Mouse (Mus musculus): ENCODE results near the gene Gm49384. TPM values are rescaled to one million over a fixed set of nuclear protein-coding genes. Genes with fewer than 3 reads are reported as not detected.
A peak's percentile ranks its signal among the peaks of the same experiment; 100 is the strongest.

Gm49384 gene
- total RNA-seq (2021) = 1 to 10 TPM; 3.7 to 3.9 TPM
- long read RNA-seq, experiment 1, partial matches to known transcripts = 1 of 1 reads
- long read RNA-seq, experiment 1, other reads (novel, unspliced or antisense) = 0 of 1 reads
- long read RNA-seq, experiment 2 = 0 reads

DNA sequence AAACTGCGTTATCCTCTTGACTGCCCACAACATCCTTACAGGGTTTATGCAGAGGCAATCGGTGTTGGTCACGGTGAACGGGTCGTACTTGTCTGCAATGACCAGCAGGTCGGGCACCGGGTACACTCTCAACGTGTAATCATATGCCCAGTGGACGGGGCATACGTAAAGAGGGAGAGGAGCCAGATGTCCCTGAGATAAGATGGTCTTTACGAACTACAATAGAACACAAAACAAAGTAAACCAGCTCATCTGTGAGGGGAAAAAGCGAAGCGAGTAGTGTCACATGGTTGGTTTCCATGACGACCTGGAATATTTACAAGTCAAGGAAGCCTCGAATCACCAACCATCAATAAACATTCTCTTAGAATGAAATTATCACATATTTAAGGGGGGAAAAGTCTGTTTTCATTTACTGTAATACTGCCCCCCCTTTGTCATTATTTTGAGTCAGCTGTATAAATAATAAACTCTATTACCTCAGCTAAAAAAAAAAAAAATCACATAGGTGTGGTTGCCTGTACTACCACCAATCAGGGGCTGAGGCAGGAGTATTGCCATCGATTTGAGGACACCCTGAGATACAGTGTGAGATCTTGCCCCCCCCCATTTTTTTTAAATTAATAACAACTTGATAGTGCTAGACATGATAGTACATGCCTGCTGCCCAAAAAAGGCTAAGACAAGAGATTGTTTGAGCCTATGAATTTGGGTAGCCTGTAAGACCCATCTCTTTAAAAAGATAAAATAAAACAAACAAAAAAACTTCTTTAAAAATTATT is at the start of gene Gm49384:
TSS of gene Gm49384 (minus strand) at position 216 of the 782 bp plus-strand sequence.
- no peak for DNase-seq

DNA sequence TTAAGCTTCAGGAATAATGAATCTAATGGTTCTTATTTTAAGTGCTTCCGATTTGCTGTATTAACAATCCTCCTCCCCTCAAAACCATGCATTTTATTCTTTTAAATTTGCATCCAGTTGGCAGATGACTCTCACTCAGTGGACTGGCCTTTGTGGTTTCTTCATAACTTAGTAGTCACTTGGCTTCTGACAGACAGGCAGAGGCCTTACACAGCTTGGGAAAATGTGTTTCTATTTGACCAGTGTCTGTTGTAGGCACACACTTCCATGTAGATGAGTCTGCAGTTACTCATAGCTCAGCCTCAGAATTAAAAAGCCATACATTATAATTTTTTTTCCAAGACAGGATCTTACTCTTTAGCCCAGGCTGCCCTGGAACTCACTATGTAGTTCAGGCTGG is 49.7 kb upstream of the Gm49384 start:
- no peak for DNase-seq

- DNase-seq = no peak
These were observed 46.7 kb upstream of the Gm49384 start for GRCm38 (mm10) chr12:69250756-69251155.

- DNase-seq = no peak
These were observed 45.7 kb upstream of the Gm49384 start for GRCm38 (mm10) chr12:69249766-69250165.

- DNase-seq = peak; percentile 86
These were observed 37.8 kb upstream of the Gm49384 start for GRCm38 (mm10) chr12:69241771-69242431.

GRCm38 (mm10) chr12:69241405-69241770 is 37.3 kb upstream of the Gm49384 start:
- DNase-seq = no peak

DNA sequence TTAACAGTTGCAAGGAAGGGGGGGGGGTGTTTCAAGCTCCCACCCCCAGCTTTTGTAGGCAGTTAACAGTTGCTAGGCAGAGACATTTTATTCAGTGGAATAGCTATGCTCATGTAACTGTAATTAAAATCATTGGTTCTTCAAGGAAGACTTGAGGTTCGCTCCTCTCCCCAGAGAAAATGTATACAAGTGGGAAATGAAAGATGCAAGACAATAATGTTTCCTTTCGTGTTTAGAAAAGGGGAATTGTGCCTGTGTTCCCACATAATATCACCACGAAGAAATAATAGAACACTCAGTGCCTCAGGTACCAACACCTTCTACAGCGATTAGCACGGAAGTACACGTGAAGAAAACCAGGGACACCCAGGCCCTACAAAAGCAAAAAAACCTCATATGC is 36.8 kb upstream of the Gm49384 start, which contains the start of gene Klhdc1:
TSS of gene Klhdc1 (plus strand) at position 301 of the 400 bp plus-strand sequence.
- DNase-seq = no peak

- DNase-seq = no peak
These were observed 34.2 kb upstream of the Gm49384 start for GRCm38 (mm10) chr12:69238284-69238683.

DNA sequence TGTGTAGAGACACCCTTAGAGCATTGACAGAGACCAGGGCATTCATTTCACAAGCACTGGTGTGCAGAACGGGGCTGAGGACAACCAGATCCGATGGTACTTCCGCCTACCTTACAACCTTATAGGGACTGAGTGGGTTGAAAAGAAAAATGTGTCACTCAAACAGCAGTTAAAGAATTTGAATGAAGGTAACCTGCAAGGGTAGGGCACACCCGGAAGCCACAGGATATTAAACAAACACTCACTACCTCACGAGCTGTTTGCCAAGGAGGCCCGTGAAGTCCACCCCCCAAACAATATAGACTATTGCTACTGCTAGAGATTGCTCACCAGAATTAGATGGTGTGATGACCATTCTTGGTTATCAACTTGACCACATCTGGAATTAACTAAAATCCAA is 31.7 kb upstream of the Gm49384 start:
- no peak for DNase-seq

- peak; percentile 28 for DNase-seq
These were observed 25.2 kb upstream of the Gm49384 start for GRCm38 (mm10) chr12:69229251-69229650.

DNA sequence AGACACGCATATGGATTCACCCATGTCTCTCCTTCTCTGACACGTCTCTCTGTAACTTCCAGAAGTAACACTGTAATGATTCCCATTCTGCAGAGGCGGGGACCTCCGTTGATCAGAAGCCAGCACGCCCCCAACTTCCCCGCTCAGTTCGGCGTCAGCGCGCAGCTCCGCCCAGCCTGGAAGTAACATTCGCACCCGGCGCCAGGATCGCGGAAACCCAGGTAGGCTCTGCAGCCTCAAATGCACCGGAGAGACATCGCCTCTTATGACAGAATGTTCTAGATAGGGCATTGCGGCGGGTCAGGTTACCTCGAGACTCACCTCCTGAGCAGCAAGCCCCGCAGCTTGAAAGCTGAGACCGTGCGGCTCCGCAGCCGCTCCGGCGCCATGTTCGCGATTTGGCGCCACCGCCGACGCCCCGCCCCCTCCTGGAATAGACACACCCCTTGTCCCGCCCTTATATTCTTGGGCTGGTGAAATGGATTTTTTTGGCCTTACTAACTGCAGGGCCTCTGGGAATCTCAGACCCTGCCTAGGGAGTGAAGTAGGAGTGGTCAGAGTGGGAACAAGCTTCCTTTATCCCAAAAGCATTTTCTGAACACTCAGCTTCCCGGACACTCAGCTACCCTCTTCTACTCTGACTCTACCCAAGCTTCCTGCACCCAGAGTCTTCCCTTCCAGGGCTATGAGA is 23.9 kb upstream of the Gm49384 start, which contains the start of gene Pole2:
TSS of gene Pole2 (minus strand) at position 420 of the 691 bp plus-strand sequence.
- peak; percentile 96 for DNase-seq

DNA sequence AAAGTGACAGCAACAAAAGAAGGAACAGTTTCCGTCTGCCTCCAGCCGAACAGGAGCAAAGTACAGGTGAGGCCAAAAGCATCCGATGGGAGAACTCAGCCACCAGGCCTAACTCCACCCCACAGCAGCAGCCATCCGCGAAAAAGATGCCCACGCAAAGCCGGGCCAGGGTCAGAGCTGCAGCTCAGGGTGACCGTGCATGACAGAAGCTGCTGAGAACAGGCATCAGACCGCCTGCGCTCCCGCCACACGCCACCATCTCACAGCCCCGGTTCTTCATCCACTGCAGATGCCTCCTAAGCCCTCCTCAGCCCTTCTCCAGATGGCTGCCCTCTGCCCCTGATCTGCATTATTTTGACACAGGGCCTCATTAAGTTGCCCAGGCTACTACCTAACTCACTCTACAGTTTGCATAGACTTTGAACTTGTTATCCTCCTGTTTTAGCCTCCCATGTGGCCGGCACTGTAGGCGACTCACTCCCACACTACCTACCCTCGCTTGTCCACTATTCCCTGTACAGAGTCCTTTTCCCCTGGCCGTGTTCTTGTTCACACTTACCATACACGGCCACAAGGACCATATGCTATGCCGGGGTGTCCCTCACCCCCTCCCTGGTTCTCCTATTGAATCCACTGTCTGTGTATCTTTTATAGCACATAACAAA is 16.7 kb upstream of the Gm49384 start:
- no peak for DNase-seq

DNA sequence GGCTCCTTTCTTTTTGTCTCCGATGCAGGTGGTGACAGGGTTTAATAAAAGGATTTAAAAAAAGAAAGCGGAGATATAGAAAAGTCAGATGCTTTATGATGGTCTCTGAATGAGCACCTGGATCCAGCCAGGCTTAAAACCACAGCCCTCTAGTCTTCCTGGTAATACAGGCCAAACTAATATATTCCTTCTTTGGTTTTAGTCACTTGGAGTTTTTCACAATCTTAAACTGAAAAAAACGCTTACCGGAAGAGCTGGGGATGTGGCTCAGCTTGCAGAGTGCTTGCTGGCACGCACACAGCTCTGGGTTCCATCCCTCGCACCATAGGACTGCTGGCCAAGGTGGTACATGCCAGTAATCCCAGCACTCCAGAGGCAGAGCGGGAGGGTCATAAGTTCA is 12.5 kb upstream of the Gm49384 start:
- DNase-seq = no peak

DNA sequence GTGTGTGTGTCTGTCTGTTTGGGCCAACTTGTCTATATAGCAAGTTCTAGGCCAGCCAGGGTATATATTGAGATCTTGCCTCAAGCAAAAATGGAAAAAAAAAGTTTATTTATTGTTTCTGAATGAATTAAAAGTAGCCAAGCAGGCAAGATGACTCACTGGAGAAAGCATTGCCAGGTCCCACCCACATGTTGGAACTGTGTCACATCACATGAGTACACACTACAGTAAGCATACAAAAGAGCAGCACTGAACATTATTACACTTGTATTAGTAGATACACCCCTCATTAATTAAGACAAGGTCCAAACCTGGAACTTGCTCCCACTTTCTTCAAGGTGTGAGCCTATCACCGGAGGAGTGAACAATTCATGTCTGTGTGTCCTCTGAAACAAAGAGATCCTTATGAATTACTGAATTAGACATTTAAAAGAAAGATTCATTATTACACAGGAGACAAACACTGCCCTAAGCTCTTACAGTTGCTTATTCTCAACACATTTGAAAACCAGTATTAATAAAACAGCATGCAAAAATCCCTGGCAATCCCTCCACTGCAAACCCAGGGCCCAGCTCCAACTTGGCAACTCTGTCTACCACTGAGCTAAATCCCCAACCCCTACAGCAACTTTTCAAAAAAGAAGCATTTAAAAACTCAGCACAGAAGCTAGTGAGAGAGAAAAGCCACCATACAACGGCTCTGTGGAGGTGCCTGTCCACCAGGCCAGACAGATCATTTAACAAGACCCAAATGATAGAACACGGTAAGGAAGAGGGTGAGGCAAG is 11.1 kb upstream of the Gm49384 start:
- peak; percentile 67 for DNase-seq

- DNase-seq = no peak
These were observed 10.3 kb upstream of the Gm49384 start for GRCm38 (mm10) chr12:69214393-69214792.

GRCm38 (mm10) chr12:69213186-69213777 is 9.2 kb upstream of the Gm49384 start:
- DNase-seq = no peak

DNA sequence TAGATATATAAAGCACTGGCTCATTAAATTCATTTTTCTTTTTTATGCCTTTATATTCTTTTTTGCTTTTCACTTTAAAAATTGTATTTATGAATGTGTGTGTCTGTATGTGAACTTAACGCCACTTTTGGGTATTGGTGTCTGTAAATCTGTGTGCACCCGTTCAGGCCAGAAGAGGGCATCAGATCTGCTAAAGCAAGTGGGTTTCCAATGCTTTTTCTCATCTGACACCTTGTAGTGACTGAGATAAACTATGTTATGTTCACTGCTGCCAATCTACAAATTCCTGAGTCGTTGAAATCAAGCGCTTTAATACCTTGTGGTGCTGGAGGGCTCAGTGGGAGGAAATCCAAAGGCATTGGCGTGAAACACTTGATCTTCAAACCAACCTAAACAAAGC is 7.0 kb upstream of the Gm49384 start:
- no peak for DNase-seq

DNA sequence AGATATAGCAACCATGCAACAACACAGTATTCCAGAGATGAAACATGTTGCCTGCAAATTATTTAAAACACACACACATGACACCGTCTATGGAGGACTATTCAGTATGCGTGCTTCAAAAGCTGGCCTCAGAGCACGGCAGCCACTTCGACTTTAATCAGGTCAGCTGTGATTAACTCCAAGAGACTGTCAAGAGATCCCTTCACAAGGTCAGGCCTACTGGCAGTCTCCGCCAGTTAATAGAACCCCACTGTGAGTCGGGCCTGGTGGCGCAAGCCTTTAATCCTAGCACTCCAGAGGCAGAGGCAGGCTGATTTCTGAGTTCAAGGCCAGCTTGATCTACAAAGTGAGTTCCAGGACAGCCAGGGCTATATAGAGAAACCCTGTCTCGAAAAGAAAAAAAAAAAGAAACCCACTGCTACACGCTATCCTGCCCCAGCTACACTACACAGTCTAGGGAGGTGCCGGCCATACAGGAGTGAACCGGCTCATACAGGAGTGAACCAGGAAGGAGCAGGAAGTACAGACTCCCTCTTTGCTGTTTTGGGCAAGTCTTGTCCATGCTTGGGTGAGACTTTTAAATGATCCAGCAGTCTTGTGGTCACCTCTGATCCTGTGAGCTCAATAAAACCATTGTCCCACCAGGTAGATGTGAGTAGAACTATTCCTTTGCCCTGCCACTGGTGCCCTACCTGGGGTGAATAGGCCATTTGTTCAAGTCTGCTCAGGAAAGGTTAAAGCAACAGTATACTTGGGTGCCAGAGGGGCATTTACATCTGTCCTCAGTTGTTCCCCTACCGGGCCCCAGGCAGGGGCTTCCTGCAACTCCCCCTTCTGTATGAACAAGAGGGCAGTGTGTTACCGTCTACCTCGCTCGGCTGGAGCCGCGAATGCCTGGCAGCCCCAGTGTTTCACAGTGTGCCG is 6.3 kb upstream of the Gm49384 start:
- no peak for DNase-seq

GRCm38 (mm10) chr12:69208520-69208919 is 4.5 kb upstream of the Gm49384 start:
- DNase-seq = no peak

DNA sequence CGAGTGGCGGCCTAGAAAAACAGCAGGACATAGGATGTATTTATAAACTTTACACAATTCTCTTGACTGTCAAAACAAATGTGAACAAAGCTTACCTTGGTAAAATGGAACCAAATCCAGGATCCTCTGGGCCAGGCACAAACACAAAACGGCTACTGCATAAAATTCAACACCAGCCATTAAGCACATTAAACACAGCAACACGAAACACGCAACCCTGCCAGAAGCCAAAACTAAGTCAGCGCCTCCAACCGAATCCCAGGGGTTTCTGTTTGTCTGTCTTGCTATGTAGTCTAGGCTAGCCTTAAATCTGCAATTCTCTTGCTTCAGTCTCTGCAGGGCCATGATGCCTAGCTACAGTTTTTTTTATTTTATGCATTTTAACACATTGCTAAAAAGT is 3.9 kb upstream of the Gm49384 start:
- DNase-seq = no peak

Data from adrenal gland, postnatal 10 days (tissue).